Mouse (Mus musculus): ENCODE data around the gene Snrnp70.

- TF ChIP-seq NELFE (IDR thresholded peaks at IDR 0.05; ENCODE audit: low read depth, low read length), result no peak
- no peak for TF ChIP-seq ELF1 (IDR thresholded peaks at IDR 0.05; ENCODE audit: low read depth, low read length)
- no peak for TF ChIP-seq MAX (IDR thresholded peaks at IDR 0.05; ENCODE audit: low read length)
- no peak for TF ChIP-seq CTCF (conservative IDR thresholded peaks at IDR 0.05 in 1 of 2, IDR thresholded peaks at IDR 0.05 in 1 of 2; ENCODE audit: low read depth in 2 of 2, low read length in 2 of 2)
- TF ChIP-seq EP300 (IDR thresholded peaks at IDR 0.05; ENCODE audit: low read length), result no peak
- TF ChIP-seq POLR2A (IDR thresholded peaks at IDR 0.05; ENCODE audit: low read depth, low read length), result no peak
- TF ChIP-seq HCFC1 (IDR thresholded peaks at IDR 0.05; ENCODE audit: low read depth, low read length), result no peak
- no peak for TF ChIP-seq ZMIZ1 (IDR thresholded peaks at IDR 0.05; ENCODE audit: low read depth, low read length)
- TF ChIP-seq ZC3H11A (IDR thresholded peaks at IDR 0.05; ENCODE audit: low read depth, low read length), result no peak
- no peak for TF ChIP-seq KAT2A (IDR thresholded peaks at IDR 0.05; ENCODE audit: insufficient replicate concordance, low read length)
- TF ChIP-seq TBP (conservative IDR thresholded peaks at IDR 0.05; ENCODE audit: low read depth, low read length), result no peak
- TF ChIP-seq USF1 (IDR thresholded peaks at IDR 0.05; ENCODE audit: low read depth, low read length), result no peak
- no peak for TF ChIP-seq TCF12 (IDR thresholded peaks at IDR 0.05; ENCODE audit: low read depth, low read length)
Measured at GRCm38 (mm10) chr7:45328841-45329475, 66.6 kb downstream of the Snrnp70 start.
